Mouse (Mus musculus): ENCODE measurements around the gene Hnf4a.

Hnf4a gene

DNA sequence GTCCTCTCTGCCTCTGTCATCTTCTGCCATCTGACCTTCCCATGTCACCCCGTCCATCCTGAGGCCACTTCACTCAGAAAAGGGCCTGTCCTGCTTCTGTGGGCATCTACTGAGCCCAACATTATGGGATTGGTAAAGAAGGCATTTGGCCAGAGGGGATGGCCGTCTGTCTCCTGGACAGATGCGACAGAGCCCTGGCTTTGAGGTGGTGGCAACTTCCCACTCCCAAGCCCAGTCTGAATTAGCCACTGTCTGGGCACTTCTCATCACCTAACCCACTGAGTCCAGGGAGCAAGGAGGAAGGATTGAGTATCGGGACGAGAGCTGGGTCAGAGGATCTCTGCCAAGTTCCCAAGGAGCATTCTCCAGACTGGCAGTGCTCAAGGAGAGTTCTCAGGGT lies 14.6 kb upstream of the Hnf4a start, which contains the start of gene R3hdml:
Gene R3hdml (plus strand): TSS at position 301 of the 400 bp plus-strand sequence.
- DNase-seq: no peak

DNA sequence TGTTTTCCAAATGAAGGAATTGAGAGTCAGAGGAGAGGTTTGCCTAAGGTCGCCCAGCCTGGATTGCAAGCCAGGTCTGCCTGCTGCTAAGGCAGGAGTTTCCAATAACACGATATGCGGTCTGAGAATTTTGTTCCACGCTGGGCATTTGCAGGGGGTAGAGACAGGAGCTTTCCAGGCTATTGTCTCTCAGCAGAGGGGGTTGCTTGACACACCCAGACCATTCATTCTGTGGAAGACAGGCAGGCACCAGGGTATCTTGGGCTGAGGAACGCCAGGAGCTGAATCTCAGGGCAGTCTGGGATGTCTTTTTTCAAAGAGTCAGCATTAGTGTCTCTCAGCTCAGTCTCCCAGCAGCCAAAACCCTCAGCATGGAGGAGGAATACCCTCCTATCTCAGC lies 13.6 kb upstream of the Hnf4a start:
- DNase-seq: no peak

DNA sequence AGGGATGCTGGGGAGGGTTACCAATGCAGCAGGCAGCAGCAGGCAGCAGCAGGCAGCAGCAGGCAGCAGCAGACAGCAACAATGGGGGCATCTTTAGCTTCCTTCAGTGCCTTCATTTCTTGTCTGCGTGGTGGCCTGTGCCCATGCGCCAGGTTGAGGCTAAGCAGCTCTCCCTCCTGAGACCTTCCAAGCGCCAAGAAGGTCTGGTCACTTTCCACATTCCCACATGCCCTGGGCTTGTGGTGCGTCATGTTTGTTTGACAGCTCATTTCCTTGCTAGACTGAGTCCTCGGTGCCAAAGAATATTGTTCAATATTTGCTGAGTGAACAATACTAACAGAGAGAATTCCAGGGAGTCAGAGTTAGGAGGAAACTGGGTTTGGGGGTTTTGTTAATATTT lies 12.6 kb upstream of the Hnf4a start:
- no peak for DNase-seq

DNA sequence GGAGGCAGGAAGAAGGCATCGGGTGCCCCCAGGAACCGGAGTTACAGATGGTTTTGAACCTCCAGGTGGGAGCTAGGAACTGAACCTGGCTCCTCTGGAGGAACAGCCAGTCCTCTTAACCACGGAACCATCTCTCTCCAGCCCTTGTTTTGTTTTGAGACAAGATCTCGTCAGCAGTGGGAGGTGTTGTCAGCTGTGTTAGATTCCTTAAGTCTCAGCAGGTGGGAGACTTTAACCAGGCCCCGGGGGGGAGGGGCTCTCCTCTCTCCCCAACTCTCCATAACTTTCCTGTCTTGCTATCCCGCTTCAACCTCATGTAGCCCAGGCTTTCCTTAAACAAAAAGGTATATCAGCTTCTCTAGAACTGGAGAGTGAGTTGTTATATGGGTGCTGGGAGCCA lies 12.2 kb upstream of the Hnf4a start:
- DNase-seq: no peak

DNA sequence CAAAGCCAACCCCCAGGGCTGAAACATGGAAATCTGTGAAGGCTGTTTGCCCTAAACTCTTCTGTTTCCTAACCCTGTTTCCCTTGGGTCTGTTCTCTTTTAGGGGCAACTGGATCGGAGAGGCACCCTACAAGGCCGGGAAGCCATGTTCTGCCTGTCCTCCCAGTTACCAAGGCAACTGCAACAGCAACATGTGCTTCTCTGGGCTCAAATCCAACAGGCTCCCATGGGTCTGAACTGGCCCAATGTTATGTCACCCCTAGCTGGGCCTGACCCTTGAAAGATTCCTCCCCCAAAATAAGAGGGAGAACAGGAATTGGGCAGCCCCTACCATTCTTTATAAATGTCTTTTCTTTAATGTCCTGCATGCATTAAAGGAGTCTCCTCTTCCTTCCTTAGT lies 4.4 kb upstream of the Hnf4a start:
- DNase-seq: no peak

DNA sequence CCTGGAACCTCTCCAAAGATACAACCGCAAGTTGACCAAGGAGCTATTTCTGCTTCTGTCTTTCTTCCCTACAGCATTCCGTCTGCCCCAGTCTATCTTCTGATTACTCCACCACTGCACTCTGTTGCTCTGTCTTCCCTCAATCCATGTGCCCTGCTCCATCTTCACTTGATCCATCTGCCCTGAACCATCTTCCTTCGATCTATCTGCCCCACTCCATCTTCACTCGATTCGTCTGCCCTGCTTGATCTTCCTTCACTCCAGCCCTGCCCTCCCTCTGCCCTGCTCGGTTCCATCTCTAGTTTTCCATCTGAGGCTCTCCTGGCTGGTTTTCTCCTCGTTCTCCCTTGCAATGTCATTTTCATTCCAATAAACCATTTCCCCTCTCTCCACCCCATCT lies 3.4 kb upstream of the Hnf4a start:
- no peak for DNase-seq

DNA sequence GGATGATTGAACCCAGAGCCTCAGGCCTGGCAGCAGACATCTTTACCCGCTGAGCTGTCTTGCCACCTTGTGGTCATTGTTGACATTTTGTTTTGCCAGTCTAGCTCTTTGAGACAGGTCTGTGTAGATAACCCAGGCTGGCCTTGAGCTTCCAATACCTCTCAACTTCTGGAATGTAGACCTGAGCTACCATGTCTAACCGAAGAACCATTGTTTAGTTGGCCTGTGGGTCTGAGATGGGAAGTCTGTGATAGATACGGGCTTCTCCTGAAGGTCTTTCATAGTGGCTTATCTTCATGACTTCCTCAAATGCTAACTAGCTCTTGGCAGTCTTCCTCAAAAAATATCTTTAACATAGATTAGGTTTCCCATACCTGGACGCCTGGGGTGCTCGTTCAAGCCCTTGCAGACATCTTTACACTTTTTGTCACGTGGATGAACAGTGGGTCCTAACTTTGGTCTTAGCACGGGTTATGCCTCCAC lies 19.2 kb downstream of the Hnf4a start:
- no peak for DNase-seq

DNA sequence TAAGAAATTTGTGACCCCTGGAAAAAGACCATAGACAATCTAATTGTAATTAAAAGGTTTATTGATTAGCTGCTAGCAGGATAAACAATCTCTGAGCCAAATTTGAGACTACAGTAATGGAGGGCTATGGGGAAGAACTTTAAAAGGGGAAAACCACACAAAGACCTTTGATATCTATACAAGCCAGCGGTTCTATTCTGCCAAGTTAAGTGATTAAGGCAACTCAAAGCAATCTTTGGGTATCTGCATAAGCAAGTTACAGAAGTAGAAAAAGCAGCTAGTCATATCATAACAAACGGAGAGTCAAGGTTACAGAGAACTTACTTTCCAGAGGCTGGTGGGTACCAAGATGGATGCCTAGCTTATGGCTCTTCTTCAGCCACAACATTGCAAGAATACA lies 20.9 kb downstream of the Hnf4a start:
- no peak for DNase-seq

DNA sequence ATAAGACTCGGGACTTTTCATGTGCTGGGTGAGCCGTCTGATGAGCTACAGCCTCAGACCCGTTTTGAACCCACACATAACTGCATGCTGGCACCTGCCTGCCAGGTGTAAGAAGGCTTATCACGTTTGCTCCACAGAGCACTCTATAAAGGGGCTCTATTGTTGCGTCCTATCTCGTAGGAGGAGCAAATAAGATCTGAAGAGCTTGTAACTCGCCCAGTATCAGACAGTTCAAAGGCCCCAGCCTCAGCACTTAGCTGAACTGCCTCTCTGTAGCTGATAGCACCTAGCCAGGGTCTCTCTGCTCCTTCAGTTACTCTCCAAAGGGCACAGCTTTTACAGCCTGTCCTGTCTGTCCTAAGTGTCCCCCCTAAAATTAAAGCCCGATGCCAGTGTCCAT lies 23.8 kb downstream of the Hnf4a start:
- DNase-seq: no peak

DNA sequence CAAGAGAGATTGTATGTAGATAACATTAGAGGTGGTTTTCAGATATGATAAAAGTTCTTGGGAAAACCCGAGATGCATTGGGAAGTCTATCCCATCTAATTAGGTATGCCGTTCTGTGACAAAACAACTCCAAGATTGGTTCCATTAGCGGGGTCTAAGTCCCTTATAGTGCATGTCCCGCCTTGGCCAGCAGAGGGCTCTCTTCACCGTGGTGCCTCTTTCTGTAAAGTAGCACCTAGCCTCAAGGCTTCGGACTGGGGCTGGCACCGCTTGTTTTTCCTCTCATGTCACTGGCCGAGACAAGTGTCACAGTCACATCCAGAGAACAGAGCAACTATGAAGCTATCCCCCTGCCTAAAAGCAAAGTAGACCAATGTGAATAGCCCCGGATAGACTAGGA lies 25.3 kb downstream of the Hnf4a start:
- peak; percentile 86 for DNase-seq

DNA sequence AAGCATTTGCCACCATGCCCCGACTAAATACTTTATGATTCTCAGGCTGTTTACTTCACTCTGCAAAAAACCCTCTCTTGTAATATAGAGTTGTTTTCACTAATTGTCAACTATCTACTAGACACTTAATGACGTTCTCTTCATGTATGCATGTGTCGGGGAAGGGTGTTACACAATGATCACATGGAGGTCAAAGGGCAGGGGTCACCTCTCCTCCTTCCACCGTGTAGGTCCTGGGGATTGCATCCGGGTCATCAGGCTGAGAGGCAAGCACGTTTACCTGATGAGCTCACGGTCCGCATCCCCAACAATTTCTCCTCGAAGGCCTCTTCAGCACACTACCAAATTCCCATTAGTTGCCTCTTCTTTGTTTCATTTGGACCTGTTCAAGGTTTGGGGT lies 26.6 kb downstream of the Hnf4a start:
- no peak for DNase-seq

DNA sequence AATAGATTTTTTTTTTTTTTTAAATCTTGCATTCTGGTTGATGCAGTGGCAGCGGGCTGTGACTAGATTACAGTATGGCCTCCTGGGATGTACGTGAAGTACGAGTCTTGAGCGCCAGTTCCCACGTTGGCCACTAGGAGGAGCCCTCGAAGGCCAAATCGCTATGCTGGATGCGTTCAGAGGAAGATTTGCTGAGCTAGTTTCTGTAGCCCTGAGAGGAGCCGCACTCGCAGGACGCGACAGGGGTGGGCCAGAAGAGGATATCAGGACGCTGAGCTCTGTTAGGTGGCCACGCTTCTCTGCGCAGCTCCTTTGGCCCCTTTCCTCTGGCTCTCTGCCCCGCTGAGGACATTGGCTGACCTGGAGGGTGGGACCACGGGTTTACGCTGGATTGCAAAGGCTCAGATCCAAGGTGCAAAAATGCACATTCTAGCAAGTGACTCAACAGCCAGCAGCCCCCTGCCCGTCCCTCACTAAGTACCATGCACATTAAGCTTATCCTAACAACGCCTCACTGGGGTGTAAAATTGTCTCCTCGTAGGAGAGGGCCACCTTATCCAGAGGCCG lies 28.4 kb downstream of the Hnf4a start:
- DNase-seq: peak; percentile 91

DNA sequence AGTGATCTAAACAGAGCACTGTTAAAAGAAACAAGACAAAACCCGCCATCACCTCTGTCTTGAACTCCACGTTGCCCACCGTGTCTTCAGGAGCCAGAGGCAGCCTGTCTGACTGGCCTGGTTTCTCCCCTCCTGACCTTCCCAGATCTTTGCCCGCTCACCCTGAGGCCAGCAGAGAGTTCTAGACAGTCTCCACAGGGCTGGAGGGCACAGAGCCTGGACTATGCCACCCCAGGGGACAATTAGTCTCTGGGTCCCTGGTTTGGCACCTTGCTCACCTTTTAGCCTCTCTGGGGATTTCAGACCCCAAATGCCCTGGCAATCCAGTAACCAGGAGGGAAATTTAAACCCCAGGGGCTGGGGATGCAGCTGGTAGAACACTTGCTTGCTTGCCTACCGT lies 30.8 kb downstream of the Hnf4a start:
- DNase-seq: peak; percentile 48

DNA sequence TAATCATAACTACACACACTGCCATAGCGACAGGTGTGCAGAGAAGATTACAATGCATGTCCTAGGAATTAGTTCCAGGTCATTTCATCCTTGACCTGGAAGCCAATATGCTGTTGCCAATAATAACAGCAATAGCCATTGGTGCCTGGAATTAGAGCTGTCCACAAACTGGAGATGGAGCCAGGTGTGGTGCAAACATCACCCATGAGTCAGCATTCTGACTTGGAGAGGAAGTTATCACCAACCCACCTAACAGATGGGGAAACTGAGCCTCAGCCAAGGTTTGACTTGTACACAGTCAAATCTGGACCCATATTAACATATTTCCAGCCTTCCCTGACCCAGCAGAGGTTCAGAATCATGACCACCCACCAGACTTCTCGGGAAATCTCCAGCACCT lies 31.8 kb downstream of the Hnf4a start:
- no peak for DNase-seq

DNA sequence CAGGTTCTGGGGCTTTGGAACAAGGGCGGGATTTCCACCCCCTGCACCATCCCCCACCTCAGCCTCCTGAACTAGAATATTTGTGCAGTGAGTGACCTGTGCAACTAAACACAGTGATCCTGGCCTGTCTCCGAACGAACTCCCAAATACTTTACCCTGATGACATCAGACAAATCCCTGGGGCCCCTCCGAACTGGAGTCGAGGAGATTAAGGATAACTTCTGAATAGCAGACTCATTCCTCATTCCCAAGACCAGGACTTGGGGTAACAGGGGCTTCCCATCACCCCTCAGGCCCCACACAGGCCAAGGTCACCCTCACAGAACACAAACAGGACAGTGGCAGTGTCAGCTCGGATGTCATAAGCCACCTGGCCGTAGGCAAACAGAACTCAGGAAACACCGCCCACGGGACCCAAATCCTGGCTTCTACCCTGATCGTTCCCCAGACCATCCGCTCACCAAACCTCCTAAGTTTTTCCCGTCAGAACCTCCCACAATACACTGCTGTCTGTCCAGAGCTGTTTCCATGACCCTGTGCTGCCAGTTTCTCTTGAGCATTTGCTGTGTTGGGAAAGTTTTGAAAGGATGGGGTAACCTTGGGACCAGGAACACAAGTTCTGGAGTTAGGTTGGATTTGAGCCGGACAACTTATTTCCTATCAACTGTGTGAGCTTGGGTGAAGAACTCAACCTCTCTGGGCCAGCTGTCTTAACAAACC lies 32.9 kb downstream of the Hnf4a start:
- peak; percentile 43 for DNase-seq

DNA sequence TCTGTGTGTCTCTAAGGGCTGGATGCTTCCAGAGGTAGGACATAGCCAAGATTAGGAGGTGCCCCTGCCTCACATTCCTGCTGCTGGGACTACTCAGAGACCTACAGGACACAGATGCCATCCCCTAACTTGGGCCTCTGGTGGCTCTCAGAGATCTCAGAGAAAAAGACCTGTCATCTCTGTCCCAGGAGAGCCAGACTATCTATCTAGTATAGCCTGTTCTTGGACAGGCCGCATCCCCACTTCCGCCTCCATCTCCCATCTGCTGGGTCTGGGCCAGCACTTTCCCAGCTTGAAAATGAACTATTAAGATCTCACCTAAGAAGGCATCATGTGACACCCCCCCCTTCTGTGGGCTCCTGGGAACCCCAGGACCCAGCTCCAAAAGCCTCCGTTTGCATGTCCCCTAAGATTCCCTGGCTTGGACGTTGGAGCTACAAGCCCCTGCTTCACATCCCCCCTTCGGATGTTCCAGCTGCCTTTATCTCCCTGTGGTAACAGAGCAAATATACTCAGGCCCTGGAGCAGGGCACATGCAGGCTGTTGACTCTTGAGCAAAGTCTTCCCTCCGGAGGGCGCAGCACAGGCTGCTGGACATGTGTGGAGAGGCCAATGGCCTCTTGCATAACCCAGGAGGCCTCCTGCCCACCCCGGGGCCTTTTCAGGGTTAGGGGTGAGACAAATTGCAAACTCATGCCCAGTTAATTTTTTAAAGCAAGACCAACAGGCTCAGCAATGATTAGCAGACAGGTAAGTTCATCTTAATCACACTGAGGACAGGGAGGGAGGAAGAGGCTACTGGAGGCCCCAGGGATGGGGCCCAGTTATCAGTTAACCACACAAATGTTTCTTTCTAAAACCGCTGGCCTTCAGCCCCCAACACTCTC lies 33.9 kb downstream of the Hnf4a start:
- DNase-seq: peak; percentile 84

DNA sequence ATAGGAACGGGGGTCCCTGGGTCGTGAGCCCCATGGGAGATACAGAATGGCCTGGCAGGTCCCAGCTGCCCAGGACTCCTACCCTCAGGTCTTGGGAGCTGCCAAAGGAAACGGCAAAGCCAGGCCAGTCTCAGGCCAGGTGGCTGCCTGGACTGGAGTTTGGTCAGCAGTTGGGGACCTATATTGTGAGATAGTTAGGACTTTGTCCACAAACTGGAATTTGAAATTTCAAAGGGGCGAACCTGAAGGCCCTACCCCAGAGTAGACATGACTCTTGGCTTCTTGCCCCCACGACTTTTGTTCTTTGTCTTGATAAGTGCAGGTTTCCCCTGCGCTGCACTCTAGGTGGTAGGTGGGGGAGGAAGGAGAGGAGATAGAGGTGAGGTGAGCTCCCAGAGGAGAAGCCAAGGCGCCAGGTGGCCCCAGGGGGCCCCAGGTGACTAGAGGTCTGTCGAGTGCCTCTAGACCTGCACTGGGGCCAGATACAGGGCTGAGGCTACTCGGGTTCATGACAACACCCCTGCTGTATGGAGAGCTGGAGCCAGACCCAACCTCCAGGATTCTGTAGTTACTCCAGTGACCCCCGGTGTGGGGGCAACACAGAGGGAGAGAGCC lies 35.1 kb downstream of the Hnf4a start:
- DNase-seq: peak; percentile 78

DNA sequence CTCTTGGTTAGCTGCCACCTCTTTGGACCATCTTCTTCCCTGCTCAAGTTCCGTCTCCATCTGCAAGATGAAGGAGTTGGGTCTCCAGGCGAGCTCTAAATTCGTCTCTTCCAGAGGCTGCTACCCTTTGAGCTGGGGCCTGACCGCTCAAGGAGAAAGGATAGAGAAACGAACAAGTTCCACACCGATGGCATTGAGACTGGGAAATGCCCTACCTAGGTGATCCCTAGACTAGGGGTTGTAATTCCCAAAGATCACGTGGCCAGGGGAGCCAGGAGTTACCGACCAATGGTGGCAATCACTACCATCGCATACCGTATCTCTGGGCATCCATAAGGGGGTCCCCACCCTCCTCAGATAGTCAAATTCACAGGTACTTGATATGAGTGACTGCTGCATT lies 36.1 kb downstream of the Hnf4a start:
- DNase-seq: no peak

DNA sequence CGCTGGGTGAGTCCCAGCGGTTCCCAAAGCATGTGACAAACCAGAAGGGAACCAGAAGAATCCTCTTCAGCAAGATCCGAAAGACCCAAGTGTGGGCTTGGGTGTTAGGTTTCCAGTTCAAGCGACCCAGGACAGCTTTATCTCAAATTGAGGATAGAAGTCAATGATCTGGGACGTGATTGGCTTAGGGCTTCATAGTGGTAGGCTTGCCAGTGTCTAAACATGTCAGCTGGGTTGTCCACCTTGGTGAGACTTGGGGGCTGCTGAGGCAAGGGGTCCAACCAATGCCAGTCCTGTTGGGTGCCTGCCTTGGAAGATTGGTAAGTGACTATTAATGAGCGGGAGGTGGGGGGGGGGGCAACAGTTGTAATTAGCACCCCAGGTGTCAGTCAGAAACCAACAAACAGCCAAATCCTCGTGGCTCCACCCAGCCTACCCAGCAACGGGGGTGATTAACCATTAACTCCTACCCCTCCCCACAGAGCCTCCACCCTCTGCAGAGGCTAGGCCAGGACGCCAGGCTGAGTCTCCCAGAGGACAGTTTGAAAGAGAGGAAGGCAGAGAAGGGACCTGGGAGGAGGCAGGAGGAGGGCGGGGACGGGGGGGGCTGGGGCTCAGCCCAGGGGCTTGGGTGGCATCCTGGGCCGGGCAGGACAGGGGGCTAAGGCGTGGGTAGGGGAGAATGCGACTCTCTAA lies 40.2 kb downstream of the Hnf4a start:
- DNase-seq: peak; percentile 85

DNA sequence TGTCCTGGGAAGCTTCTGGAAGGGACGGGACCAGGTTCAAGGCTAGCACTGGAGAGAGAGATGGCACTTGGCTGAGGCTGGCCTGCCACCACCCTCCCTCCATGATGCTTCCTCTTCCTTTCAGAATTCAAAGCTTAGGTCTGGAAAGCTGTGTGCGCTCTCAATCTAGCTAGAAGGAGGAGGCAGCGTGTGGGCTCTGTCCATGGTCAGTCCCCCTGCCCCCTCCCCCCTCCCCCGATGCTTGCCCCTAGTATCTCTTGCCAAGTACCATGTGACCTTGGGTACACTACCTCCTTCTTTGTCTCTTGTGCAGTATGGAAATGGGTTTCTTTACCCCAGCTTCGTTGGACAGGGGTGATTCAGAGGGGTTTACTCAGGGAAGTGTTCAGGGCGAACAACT lies 42.2 kb downstream of the Hnf4a start:
- DNase-seq: peak; percentile 47

DNA sequence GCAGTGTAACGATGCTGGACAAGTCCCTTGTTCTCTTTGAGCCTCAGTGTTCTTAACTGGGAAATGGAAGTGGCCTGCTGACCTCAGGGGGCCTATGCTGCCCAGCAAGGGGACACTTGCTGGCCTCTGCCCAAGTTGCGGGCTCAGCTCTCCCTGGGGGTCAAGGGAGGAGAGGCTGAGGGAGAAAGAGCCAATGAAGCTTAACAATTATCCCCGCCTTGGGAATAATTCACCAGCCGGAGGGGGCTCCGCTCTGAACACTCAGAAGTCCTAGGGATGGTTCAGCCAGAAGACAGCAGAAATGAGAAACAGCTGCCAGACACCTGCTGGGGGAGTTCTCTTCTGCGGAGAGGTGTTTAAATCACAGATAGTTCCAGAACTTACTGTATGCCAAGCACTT lies 43.2 kb downstream of the Hnf4a start:
- peak; percentile 86 for DNase-seq

DNA sequence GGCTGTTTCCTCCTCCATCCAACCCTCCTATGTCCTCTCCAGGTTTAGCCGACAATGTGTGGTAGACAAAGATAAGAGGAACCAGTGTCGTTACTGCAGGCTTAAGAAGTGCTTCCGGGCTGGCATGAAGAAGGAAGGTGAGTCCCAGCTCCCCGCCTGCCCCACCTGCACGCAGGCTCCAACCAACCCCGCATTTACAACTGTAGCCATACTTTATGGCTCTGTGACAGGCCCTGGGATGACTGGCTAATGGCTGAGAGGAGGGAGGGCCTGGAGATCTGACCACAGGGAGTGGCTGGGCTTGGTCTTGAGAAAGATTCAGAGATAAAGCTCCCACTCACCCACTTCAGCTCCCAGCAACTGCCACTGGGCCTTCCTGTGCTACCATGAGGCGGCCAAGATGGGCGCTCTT lies 45.9 kb downstream of the Hnf4a start:
- no peak for DNase-seq
